Mouse (Mus musculus) cerebellum, postnatal 10 days (tissue): ENCODE data around the gene Fhit.
"Not testable (repeated sequence)": the region's sequence is repeated elsewhere in the genome, so short reads cannot be mapped to it uniquely, and the experiment has no call there.

Source experiments
- DNase-seq, 2 experiments: peaks; one replicate each; pipeline ENCODE4 v3.0.0; 2021; ENCODE audit warnings: mixed read lengths in 2 of 2

Fhit gene

DNA sequence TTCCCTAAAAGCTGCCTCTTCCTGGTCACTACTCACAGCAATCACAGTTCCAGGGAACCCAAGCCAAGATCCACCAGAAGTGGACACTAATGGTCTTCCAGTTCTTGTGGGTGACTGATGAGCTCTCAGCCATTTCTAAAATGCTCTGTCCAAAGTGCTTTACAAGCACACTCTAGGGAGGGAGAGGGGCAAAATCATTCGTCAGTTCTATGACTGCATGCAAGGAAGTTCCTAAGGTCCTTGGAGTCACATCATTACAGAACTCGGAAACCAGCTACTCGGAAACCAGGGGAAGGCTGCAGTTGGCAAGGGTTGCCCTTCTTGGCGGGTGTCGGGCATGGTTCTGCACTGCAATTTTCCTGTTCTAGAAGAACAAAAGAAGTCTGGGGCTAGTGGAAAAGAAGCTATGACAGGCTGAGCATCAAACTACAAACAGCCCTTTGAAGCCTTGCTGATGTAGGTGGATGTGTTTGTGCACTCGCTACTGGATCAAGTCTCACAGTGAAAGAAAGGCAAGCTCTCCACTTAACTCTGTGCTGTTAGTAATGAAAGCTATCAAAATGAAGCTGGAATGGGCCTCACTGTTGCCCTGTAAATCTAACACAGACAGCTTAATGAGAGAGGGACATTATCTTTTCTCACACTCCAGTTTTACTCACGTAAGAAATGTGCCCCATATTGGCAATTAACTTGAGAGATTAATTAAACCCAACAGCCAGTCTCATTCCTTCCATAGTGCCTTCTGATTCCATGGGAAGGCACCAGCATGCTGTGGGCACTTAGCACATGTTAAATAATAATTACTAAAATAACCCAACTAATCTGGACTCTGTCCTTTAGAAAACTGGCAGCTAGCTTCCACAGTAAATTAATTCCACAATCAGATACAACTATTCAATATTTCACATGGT, 243.7 kb downstream of the Fhit start:
- peak; percentile 20 to 32 for DNase-seq

DNA sequence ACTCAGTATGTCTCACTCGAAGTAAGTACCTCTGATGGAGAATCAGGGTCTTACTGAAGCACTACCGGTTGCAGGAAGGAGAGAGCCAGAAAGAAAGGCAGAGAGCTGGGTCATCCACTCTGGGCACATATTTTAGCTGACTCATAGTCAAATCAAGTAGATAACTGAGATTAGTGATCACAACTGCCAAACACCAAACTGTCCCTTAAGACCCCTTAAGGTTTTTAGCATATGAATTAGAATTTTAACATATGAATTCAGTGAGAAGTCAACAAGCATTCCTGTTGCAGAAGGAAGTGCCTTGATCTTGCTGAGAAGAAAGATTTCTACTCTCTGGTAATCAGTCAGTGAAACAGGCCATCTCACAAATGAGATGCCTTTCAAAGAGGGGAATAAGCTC, 253.8 kb downstream of the Fhit start:
- no peak for DNase-seq

DNA sequence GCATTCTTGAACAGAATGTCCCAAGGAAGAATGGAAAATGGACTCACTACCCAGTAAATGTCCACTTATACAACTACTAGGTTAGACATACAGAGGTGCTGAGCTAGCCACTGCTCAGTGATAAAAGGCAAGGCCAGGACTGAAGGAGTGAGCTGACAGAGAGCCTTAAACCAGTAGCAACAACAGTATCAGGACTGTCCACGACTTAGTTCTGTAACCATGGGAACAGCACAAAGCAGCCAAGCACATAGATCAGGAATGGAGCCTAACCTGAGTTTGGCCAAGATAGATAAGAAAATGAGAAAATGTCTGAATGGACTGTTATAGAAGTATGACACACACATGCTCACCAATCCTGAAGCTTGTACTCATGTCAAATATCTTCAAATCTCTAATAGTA, 279.1 kb downstream of the Fhit start:
- no peak for DNase-seq

DNA sequence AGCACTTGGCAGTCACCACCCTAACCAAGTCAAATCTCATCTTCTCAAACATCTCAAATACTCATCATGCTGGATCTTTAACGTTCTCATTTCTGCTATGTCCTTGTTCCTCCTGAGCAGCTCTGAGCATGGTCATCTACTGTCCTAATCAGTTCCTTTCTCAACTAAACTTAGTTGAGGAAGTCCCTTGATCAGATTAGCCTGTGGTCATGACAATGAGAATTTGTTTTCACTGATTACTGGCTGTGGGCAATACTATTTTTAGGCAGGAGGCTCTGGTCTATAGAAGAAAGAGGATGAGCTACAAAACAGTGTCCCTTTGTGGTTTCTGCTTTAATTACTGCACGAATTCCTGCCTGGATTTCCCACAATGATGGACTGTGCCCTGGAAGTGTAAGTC, 281.1 kb downstream of the Fhit start:
- DNase-seq, result no peak

DNA sequence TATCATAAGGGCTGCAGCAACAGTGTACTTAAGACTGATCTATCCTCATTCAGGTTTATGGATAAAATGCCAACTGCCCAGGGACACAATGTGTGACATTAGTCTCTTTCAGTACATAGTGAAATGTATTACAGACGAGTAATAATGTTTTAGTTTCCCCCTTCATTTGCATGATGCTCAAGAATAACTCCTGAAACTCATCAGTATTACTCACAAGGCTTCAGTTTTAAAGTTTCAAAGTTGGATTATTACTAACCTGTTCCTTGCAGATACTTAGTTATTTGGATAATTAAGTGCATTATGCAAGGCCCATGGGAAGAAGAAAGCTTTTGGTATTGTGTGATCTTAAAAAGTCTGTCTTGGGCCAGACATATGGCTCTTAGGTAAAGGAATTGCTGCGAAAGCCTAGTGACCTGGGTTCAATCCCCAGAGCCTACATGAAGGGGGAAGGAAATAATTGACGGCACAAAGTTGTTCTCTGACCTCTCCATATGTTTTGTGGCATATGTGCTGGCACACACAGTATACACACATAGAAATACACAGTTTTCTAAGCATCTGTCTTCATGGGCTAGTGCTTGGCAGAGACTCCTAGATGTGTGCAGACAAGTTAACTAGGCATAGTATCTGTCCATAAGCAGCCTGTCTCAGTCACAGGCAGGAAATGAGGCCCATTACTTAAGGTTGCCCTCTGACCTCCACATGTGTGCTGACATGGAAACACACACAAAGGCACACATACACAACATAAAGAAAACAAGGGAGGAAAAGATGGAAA, 287.1 kb downstream of the Fhit start:
- no peak for DNase-seq

DNA sequence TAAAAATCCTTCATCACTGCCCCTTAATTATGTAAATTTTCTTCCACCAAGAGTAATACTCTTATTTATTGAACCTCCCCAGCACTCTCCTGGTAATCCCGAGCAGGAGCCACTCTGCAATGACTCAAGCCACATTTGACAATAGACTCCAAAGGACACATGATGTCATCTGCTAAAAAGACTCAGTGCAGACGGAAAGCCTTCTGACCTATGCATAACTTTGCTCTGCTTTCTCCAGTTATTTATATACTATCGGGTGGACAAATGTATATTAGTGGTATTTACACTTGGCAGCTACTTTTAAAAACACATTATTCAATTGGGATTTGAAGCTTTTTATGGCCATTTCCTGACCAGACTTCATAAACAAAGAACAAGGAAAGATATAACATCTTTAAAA, 304.2 kb downstream of the Fhit start:
- no peak for DNase-seq

DNA sequence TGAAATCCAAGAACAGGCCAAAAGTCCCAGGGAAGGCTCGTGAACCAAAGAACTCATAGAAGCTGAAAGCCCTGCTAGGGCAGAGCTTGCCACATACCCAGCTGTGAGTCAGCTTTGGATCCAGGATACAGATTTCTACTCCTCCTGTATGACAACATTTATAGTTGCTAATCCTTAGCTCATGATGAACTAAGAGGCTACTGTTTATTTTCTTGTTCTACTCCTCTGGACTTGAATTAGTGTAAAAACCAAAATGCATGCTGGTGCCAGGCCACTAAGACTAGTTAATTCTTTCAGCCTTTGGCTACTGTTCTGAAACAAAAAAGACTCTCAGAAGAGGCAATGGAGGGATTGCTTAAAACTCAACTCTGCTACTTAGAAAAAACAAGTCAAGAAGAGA, 309.9 kb downstream of the Fhit start:
- no peak for DNase-seq

DNA sequence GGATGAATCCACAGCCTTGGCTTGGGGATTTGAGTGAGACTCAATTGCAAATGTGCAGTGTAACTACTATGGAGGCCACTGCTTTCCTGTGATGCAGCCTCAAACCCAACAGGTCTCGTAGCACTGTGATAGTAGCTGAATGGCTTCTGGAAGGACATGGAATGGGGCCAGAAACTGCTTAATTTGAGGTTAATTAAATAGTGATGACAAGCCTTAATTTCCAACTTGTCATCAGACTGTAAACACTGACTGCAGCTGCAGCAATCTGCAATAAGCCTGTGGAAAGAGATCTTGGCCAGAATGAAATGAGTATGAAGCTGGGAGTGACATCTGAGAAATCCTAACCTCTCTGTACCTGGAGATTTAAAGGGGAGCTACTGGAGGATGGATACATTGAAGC, 325.8 kb downstream of the Fhit start:
- no peak for DNase-seq

DNA sequence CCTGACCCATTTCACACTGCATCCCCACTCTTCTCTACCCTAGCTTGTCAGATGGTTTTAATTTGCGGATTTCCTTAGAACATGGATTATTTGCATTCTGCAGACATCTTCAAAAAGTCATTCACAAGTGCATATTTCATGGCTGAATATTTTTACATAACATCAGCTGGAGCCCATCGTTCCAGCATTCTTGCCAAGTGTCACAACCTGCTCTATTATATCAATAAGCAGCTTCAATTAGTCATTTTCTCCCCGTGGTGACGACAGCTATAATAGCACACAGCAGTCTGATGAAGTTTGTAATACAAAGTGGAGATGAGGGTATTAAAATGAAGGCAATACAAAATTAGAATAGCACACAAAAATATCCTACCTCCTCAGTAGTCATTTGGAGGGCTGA, 337.0 kb downstream of the Fhit start:
- no peak for DNase-seq

DNA sequence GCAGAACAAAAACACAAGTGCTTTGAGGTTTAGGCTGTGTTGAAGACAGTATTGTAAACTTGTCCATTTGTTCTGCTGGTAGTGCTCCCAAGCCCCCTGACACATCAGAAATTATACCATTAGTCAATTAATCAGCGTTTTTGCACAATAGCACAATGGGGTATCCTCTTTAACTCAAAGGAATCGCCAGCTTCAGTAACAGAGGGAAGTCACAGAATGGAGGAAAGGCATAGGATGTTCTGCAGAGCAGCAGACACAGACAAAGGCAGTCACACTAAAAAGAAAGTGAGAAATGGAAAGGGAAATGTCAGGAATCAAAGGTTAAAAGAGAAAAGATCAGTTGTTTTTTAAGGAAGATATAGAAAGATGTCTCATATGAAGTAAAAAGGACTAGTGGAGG, 348.3 kb downstream of the Fhit start:
- no peak for DNase-seq

DNA sequence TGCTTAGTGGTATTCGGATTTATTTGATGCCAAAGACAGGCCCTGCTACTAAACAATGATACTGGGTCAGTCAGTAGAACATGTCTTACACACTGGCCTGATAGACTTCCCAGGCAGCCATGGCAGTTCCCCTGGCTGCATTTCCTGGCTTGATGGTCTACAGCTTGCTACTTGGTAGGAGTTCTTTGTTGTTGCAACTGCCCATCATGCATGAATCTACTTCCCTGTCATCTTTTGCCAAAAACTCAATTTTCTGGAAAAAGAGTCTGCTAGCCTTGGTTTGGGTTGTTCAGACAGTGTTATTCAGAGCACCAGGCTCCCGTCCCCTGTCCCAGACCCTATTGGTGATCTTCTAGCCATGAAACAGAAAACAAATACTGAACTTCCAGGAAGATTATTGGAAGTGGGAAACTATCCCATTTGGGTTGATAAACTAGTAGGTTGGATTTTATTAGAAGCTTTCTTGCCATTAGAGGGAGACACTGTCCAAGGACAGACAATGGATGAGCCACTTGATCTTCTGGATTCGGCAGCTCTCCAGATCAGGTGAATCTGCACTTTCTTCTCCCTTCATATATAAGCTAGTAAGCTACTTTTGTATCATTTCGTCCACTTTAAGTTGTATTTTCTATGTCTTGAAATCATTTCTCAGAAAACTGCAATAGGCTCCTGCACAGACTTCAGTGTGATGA, 363.2 kb downstream of the Fhit start:
- peak; percentile 79 to 80 for DNase-seq

DNA sequence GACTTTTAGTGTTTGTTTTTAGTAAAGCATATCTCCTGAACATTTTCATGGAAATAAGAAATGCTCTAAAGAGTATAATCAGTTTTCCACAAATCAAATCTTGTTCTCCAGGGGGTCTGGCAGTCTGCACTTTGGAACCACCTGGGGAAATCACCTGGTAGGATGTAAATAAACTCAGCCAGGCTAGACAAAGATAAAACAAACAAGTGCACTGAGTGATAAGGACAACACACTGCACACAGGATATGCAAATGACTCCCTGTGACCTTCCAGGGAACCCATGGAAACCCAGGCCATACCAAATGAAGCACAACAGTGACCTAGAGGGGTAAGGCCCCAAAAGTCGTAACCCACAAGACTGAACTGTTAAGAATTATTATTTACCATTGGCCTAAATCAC, 364.2 kb downstream of the Fhit start:
- DNase-seq, result no peak

DNA sequence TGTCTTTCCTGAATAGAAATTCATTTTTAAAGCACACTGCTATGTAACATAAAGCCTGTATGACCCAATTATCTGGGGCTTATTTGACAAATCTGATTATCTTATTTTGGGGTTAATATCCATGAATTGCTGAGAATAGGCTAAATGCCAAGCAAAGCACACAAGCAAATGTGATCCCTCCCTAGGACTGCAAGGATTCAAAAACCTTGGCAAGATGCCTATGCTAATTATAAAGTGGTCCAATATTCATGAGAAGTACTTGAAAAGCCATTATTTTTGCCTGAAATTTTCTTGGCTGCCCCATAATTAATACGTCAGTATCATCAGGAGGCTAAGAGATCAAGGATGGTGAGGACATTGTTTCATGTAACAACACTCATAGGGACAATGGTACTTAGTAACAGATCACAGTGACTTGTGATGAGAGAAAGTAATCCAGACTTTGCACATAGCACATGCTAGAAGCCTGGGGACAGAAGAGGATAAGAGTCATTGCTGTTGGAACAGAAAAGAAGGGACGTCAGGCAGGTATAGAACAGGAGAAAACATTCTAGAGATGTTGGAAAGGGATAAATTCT, 366.2 kb downstream of the Fhit start:
- DNase-seq, result peak in 1 of 2 experiments; percentile 40

DNA sequence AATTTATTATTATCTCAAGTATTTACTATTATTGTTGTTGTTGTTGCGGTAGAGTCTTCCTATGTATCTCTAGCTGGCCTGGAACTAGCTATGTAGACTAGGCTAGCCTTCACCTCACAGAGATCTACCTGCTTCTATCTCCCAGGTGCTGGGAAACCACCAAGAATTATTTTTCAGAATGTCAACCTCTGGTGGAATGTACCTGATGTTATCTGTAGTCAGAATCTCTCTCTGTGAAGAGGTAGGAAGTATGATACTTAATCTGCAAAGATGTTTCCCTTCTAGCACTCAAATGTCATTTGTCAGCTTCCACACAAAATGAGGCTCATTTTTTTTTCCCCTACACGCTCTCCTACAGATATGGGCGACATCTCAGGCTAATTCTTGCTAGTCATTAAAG, 377.9 kb downstream of the Fhit start:
- no peak for DNase-seq

DNA sequence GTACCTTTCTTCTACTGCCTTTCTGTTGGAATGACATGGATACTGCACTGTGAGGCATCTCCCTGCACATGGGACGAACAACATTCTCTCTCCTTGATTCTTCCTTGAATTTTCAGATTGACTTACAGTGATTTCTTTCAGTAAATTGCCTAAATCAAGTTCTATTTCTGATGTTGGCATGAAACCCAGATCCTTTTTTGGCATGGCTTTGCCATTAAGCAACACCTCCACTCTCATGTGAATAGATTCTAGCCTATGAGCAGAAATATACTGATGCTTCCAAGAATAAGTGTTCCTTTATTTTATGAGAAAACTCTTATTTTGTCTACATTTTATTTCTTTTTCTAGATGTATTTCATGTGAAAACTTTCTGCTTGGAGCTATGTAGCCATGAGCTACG, 383.1 kb downstream of the Fhit start:
- no peak for DNase-seq

DNA sequence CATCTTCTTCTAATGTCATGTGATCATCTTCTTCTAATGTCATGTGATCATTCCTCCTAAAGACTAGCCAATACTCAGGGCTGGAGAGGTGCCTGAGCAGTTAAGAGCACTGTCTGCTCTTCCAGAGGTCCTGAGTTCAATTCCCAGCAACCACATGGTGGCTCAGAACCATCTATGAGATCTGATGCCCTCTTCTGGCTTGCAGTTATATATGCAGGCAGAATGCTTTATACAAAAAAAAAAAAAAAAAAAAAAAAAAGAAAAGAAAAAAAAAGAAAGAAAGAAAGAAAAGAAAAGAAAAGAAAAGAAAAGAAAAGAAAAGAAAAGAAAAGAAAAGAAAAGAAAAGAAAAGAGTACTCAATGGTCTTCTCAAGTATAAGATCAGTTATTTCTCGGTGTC, 407.0 kb downstream of the Fhit start:
- DNase-seq, result not testable (repeated sequence)

DNA sequence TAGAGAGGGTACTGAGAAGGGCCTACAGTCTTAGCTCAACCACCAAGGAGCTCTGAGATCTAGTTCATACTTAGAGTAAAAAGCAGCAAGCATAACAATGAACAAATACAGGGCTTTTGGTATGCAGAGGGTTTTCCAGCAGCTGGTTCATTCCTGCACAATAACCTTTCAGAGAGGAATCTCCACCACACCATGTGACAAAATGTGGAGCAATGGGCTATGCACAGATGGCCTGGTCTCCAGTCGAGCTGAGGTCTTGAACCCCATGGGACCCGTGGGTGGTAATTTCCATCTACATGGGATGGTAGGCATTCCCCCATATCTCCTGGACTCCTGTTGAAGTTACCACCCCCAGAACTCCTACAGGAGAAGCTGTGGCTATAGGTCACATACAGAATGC, 423.8 kb downstream of the Fhit start:
- DNase-seq, result peak in 1 of 2 experiments; percentile 2

DNA sequence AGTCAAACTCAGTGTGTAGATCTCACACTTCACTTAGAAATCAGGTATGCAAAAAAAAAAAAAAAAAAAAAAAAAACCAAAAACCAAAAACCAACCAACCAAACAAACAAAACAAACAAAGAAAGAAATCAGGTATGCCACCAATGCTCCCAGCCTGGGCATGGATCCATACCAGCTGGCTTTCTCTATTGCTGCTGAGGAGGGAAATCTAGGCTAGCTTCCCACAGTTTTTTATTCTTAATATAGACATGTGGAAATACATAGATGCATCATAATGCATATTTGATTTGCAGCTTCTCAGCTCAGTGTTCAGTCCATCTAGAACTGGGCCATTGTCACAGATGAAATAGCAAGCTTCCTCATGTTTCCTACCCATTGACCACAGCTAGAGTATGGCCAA, 439.3 kb downstream of the Fhit start:
- DNase-seq, result peak; percentile 30 to 37

DNA sequence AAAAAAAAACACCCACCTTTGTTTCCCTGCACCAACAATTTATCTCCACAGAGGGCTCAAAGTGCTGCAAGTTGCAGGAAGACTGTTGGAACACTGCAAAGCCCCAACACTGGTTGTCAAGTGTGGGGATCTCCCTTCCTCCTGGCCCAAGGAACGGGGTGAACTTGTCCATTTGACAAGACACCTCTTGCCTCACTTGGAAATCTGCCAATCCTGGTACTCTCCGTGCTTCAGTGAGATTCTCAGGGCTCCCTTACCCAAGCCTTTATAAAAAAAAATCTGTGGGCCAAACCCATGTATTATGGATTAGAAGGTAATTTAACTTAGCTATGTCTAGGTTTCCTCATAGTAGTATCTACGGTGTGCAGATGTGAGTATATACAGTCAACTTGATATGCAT, 448.9 kb downstream of the Fhit start:
- DNase-seq, result peak; percentile 7 to 13

DNA sequence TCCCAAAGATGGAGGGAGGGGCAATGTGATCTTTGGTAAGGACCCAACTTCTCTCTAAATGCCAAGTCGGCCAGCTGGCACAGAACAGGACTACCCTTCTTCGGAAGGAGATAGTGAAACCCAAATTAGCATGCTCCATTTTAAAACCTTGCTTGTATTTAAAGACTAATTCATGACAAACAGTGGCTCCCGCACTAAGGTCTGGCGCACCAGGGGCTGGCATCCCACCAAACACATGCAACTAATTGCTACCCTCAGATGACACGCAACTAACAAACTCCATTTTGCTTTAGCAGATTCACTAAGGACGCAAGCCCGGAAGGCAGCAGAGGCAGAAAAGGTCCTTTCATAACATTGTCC, 449.3 kb downstream of the Fhit start:
- peak; percentile 21 to 55 for DNase-seq

DNA sequence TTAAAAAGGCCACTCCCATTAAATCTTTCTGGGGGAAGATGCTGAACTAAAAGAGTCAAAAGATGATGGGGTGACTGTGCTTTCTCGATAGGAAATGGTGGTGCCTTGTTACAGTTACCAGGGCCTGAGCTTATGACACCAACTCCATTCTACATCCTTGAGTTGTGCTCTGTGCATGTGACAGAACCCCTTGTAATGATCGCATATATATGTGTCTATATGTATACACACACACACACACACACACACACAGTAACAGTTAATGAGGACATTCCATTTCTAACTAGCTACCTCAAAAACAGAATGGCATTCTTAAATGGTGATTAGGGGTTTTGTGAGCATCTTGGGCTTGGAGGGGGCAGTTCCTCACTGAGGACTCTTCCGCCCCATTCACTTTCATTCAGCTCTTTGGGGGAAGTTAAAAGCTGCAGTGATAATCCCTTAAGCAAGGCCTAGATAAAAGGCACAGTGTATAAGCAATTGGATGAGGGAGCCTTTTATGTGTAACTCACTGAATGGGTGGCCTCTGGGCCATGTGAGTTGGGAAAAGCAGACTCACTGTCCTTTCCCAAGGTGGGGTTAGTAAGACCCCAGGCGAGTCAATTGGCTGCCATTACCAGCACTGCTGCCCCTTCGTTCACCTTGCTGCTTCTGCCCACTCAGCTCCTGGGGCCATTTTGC, 449.9 kb downstream of the Fhit start:
- no peak for DNase-seq

DNA sequence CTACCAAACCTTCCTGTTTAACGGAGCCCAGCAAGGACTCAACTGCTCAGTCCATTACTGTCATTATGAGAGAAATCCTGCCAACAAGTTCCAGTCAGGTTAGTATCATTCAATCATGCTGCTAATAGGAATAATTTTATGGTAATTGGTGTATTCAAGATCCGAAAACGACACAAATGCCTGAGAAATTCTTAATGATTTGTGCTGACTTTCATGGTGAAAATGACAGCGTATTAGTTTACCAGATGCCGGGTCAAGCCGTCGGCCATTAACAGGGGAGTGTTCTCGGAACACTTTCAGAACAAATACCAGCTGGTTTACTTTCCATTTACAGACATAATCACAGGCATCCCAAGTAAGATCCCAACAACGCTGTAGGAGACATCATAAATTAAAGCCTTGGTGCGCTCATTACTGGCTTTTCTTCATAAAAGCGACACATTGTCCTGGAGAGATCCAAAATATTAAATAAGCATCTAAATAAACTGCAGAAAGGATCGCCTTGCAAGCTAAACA, 451.0 kb downstream of the Fhit start:
- DNase-seq, result no peak
